ENCODE assay signal across 13 mouse cellular contexts in genomic region chr13:40757995-40758394, GRCm38 (mm10). TPM values are rescaled to one million over a fixed set of nuclear protein-coding genes. Genes with fewer than 3 reads are reported as not detected.
A peak's percentile ranks its signal among the peaks of the same experiment; 100 is the strongest.
DNase-seq lines count a peak whose midpoint lies in the region; ATAC-seq and TF ChIP-seq lines count a peak whose summit lies in the region.
"Had no signal": no experiment of that assay in that cellular context is flagged by ENCODE, and none has a peak within 500 bp of the region (broad histone marks: within the 10 kb centered on the region; RNA-seq: fewer than 3 reads in every experiment).

No protein-coding gene starts in this region.

- H3K4me1 ChIP-seq in hindbrain, embryonic 14.5 days (replicated peaks; ENCODE audit: control insufficient read depth, insufficient read depth, low read length): no peaks in the 10 kb centered on the region
- H3K4me1 ChIP-seq in hindbrain, embryonic 10.5 days (replicated peaks): peaks cover 3% of the 10 kb centered on the region; the same call in 1 of the 2 replicates
- no peaks in the 10 kb centered on the region for H3K4me1 ChIP-seq in midbrain, embryonic 14.5 days (ENCODE audit: control insufficient read depth, insufficient read depth, low read length)
- no peaks in the 10 kb centered on the region for H3K4me1 ChIP-seq in midbrain, embryonic 15.5 days
- H3K4me1 ChIP-seq in stomach, postnatal 0 days (replicated peaks; ENCODE audit: control insufficient read depth, insufficient read depth): no peaks in the 10 kb centered on the region
- H3K4me1 ChIP-seq: forebrain, embryonic 12.5 days; heart, embryonic 12.5 days had no signal

- no peak overlapping the region for H3K9ac ChIP-seq in hindbrain, embryonic 14.5 days
- no peak overlapping the region for H3K9ac ChIP-seq in midbrain, embryonic 14.5 days (replicated peaks; ENCODE audit: low read length)
- no peak overlapping the region for H3K9ac ChIP-seq in midbrain, embryonic 15.5 days
- H3K9ac ChIP-seq in stomach, postnatal 0 days (ENCODE audit: low read length): no peak overlapping the region
- H3K9ac ChIP-seq: forebrain, embryonic 12.5 days; heart, embryonic 12.5 days had no signal

- no peak for ATAC-seq in hindbrain, embryonic 14.5 days (ENCODE audit: low FRiP score)
- ATAC-seq in midbrain, embryonic 14.5 days (ENCODE audit: low FRiP score, low TSS enrichment): no peak
- ATAC-seq in midbrain, embryonic 15.5 days (replicated peaks): no peak
- ATAC-seq in stomach, postnatal 0 days (ENCODE audit: low FRiP score, low TSS enrichment): no peak

- DNase-seq in hindbrain, embryonic 14.5 days (ENCODE audit: low spot score): peak; percentile 87
- DNase-seq in hindbrain, embryonic 10.5 days (ENCODE audit: low spot score): no peak
- DNase-seq in midbrain, embryonic 14.5 days: peak; percentile 85
- peak; percentile 74 for DNase-seq in brain, adult 2 months (ENCODE audit: low read depth, low spot score)
- no peak for DNase-seq in stomach, postnatal 0 days (ENCODE audit: low spot score)
- DNase-seq in spleen, postnatal 10 days (ENCODE audit: low spot score in 2 of 2): no peak
- DNase-seq in layer of hippocampus, postnatal 10 days (ENCODE audit: low spot score in 2 of 2): no peak
- DNase-seq: cerebellum, adult 18-20 months; kidney, adult 8-10 months had no signal

- H3K27ac ChIP-seq in hindbrain, embryonic 14.5 days: no peak overlapping the region
- no peak overlapping the region for H3K27ac ChIP-seq in hindbrain, embryonic 10.5 days
- no peak overlapping the region for H3K27ac ChIP-seq in midbrain, embryonic 14.5 days (replicated peaks; ENCODE audit: low read depth, low read length)
- H3K27ac ChIP-seq in midbrain, embryonic 15.5 days: no peak overlapping the region
- no peak overlapping the region for H3K27ac ChIP-seq in stomach, postnatal 0 days (replicated peaks)
- H3K27ac ChIP-seq: forebrain, embryonic 12.5 days; macrophage had no signal

- H3K4me2 ChIP-seq in hindbrain, embryonic 14.5 days (replicated peaks): no peak overlapping the region
- H3K4me2 ChIP-seq in midbrain, embryonic 14.5 days (ENCODE audit: low read length): no peak overlapping the region
- no peak overlapping the region for H3K4me2 ChIP-seq in midbrain, embryonic 15.5 days
- H3K4me2 ChIP-seq in stomach, postnatal 0 days (replicated peaks; ENCODE audit: low read depth): no peak overlapping the region
- H3K4me2 ChIP-seq: forebrain, embryonic 12.5 days; heart, embryonic 12.5 days had no signal

- peak; percentile 72 for TF ChIP-seq CTCF in stomach, postnatal 0 days (IDR thresholded peaks at IDR 0.05; ENCODE audit: low read depth)

- TF ChIP-seq EP300 in stomach, postnatal 0 days (optimal IDR thresholded peaks at IDR 0.05): no peak

- no peak overlapping the region for H3K4me3 ChIP-seq in hindbrain, embryonic 14.5 days (replicated peaks; ENCODE audit: low read length)
- H3K4me3 ChIP-seq in hindbrain, embryonic 10.5 days: no peak overlapping the region
- H3K4me3 ChIP-seq in midbrain, embryonic 14.5 days (replicated peaks; ENCODE audit: low read depth, low read length): no peak overlapping the region
- H3K4me3 ChIP-seq in midbrain, embryonic 15.5 days: no peak overlapping the region
- no peak overlapping the region for H3K4me3 ChIP-seq in stomach, postnatal 0 days (ENCODE audit: low read depth, low read length)
- H3K4me3 ChIP-seq: forebrain, embryonic 12.5 days; heart, embryonic 12.5 days had no signal

- H3K27me3 ChIP-seq in hindbrain, embryonic 14.5 days (ENCODE audit: control insufficient read depth, insufficient read depth, low read length): no peaks in the 10 kb centered on the region
- no peaks in the 10 kb centered on the region for H3K27me3 ChIP-seq in hindbrain, embryonic 10.5 days (ENCODE audit: insufficient read depth, poor library complexity, severe bottlenecking)
- H3K27me3 ChIP-seq in midbrain, embryonic 14.5 days (ENCODE audit: control insufficient read depth, insufficient read depth, low read length): no peaks in the 10 kb centered on the region
- no peaks in the 10 kb centered on the region for H3K27me3 ChIP-seq in midbrain, embryonic 15.5 days (replicated peaks)
- no peaks in the 10 kb centered on the region for H3K27me3 ChIP-seq in stomach, postnatal 0 days (ENCODE audit: control insufficient read depth, insufficient read depth, low read length)
- H3K27me3 ChIP-seq: forebrain, embryonic 12.5 days; heart, embryonic 12.5 days had no signal

- H3K36me3 ChIP-seq in hindbrain, embryonic 14.5 days (replicated peaks; ENCODE audit: control insufficient read depth, insufficient read depth): no peaks in the 10 kb centered on the region
- no peaks in the 10 kb centered on the region for H3K36me3 ChIP-seq in hindbrain, embryonic 10.5 days
- H3K36me3 ChIP-seq in midbrain, embryonic 14.5 days (ENCODE audit: control insufficient read depth, insufficient read depth, low read length): no peaks in the 10 kb centered on the region
- H3K36me3 ChIP-seq in midbrain, embryonic 15.5 days (replicated peaks): no peaks in the 10 kb centered on the region
- H3K36me3 ChIP-seq in stomach, postnatal 0 days (ENCODE audit: control insufficient read depth, insufficient read depth, low read length): no peaks in the 10 kb centered on the region
- H3K36me3 ChIP-seq: forebrain, embryonic 12.5 days; heart, embryonic 12.5 days had no signal

- H3K9me3 ChIP-seq in hindbrain, embryonic 14.5 days (ENCODE audit: control insufficient read depth, low read length): no peaks in the 10 kb centered on the region
- H3K9me3 ChIP-seq in hindbrain, embryonic 10.5 days: no peaks in the 10 kb centered on the region
- no peaks in the 10 kb centered on the region for H3K9me3 ChIP-seq in midbrain, embryonic 14.5 days (ENCODE audit: control insufficient read depth, low read length)
- no peaks in the 10 kb centered on the region for H3K9me3 ChIP-seq in midbrain, embryonic 15.5 days
- no peaks in the 10 kb centered on the region for H3K9me3 ChIP-seq in stomach, postnatal 0 days (ENCODE audit: control insufficient read depth, low read length)
- H3K9me3 ChIP-seq: forebrain, embryonic 12.5 days; heart, embryonic 12.5 days had no signal

RNA-seq across cellular contexts. Expression of gene Tfap2a, which starts 19.8 kb away (rescaled TPM):
- polyA plus RNA-seq in hindbrain, embryonic 14.5 days (2014; fragmentation: Nextera tagmentation; extraction: Ambion mirVana): 9.6 and 10.5 TPM in 2 replicates
- polyA plus RNA-seq in hindbrain, embryonic 10.5 days (2016; fragmentation: Nextera tagmentation; extraction: Ambion mirVana): 6.7 and 13.8 TPM in 2 replicates
- polyA plus RNA-seq in midbrain, embryonic 14.5 days (2014; fragmentation: Nextera tagmentation; extraction: Ambion mirVana): 11.6 and 11.8 TPM in 2 replicates
- 4.1 and 5.5 TPM in 2 replicates for polyA plus RNA-seq in midbrain, embryonic 15.5 days (2015; fragmentation: Nextera tagmentation; extraction: Ambion mirVana)
- polyA plus RNA-seq in stomach, postnatal 0 days (2015; fragmentation: Nextera tagmentation; extraction: Ambion mirVana): 3.4 and 3.7 TPM in 2 replicates
- under 1 TPM; 0.38 to 0.48 TPM for total RNA-seq in layer of hippocampus, postnatal 10 days (2021)

Comparison
In these comparisons a context has a peak if more than half of its experiments do, and no peak if none do; other contexts are left out.
1. DNase-seq: peak in hindbrain, embryonic 14.5 days (single experiment), midbrain, embryonic 14.5 days (single experiment) and brain, adult 2 months (single experiment); none in hindbrain, embryonic 10.5 days (single experiment), stomach, postnatal 0 days (single experiment), spleen, postnatal 10 days (0 of 2) and layer of hippocampus, postnatal 10 days (0 of 2).